Mouse (Mus musculus) naive thymus-derived CD4-positive, alpha-beta T cell, adult 2 months (primary cell): ENCODE measurements around the gene Tcte2.
"Not testable (repeated sequence)": the region's sequence is repeated elsewhere in the genome, so short reads cannot be mapped to it uniquely, and the experiment has no call there.

Experiments
- DNase-seq: peaks from one replicate; pipeline ENCODE4 v3.0.0-alpha.2; 2011; ENCODE audit warnings: low read depth

Gene Tcte2

GRCm38 (mm10) chr17:13761179-13761913, at the start of gene Tcte2:
Gene Tcte2, minus strand, starts transcription at chr17:13761825.
- DNase-seq = peak; percentile 17

DNA sequence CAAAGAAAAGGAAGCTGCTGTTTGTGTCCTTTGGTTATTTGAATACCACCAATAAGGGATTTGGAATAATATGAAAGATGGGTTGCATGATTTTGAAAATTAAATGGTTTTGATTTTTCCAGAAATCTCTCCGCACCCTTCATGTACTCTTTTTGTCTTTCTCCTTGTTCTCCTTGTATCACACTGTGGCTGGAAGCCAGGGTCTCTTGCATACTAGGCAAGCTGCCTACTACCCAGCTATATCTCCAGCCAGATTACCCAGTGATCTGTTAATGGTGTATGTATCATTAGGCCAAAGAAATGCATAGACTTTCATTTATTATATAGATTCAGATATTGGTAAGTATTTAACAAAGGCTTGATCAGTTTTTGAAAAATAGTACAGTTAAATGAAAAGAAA, 44.4 kb upstream of the Tcte2 start:
- DNase-seq = no peak

- DNase-seq = no peak
Measured at GRCm38 (mm10) chr17:13802836-13803408, 41.3 kb upstream of the Tcte2 start.

GRCm38 (mm10) chr17:13797691-13798090, 36.1 kb upstream of the Tcte2 start:
- no peak for DNase-seq

- DNase-seq = not testable (repeated sequence)
Measured at GRCm38 (mm10) chr17:13790033-13790432, 28.4 kb upstream of the Tcte2 start.

GRCm38 (mm10) chr17:13783469-13783868, 21.8 kb upstream of the Tcte2 start:
- DNase-seq = no peak

DNA sequence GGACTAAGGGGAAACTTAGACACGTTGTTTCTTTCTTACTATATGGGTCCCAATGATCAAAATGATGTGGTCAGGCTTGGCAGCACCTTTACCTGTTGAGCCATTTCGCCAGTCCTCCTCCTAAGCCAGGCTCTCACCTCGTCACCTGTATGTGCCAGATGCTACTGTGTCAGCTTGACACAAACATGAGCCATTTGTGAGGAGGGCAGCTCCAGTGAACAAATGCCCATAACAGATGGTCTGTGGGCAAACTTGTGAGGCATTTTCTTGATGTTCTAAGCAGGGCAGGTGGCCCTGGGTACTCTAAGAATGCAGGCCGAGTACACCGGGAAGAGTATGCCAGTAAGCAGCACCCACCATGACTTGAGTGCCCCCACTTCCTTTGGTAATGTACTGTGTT, 20.3 kb upstream of the Tcte2 start:
- no peak for DNase-seq

DNA sequence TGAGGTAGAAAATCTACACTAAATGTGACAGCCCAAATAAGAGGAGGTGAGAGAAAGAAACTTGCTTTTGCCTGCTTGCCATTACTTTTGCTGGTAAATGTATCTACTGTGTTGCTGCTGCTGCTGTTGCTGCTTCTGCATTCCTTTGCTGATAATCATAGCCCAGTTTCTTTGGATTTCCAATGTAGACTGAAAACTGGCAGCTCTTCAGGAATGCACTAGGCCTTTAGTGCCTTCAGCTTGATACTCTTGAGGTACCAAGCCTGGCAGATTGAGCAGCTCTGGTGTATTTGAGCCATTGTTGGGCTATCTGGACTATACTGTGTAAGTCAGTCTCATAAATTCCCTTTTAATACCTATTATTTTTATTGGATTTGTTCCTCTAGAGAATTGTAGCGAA, 17.2 kb upstream of the Tcte2 start:
- DNase-seq = no peak

GRCm38 (mm10) chr17:13777676-13778075, 16.1 kb upstream of the Tcte2 start:
- no peak for DNase-seq

DNA sequence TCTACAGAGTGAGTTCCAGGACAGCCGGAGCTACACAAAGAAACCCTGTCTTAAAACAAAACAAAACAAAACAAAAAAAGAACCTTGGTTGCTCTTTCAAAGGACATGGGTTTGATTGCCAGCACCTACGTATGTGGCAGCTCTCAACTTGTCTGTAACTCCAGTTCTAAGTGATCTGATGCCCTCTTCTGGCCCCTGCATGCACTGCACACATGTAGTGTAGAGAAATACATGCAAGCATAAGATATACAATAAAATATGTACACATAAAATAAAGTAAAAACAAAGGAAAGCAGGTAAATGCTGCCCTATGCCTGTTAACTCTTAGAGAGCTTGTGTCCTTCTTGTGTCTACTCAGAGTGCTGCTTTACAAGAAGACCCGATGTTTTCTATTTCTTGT, 7.6 kb upstream of the Tcte2 start:
- DNase-seq = no peak

DNA sequence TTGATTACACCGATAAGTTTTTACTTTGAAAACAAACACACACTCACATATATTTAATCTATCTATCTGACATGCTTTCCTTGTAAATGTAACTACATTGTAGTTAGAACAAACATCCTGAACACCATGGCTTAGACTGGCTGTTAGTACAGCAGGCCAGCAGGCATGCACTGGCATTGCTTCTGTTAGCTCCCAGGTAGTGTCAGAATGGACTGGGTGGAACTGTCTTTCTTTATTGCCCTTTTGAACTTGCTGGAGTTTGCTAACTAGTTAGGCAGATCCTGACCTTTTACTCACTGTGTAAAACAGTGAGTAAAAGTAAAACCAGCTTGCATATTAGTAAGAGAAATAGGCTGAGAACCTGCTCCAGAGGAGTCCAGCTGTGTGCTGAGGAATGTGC, 6.9 kb upstream of the Tcte2 start:
- no peak for DNase-seq

DNA sequence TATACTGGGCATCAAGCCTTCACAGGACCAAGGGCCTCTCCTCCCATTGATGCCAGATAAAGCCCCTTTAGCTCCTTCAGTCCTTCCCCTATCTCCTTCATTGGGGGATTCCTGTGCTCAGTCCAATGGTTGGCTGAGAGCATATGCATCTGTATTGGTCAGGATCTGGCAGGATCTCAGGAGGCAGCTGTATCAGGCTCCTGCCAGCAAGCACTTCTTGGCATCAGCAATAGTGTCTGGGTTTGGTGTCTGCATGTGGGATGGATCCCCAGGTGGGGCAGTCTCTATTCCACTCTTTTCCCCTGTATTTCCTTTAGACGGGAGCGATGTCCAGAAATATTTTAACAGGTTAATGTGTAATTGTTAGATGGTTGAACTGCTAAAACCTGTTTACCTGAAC, 3.3 kb upstream of the Tcte2 start:
- DNase-seq = not testable (repeated sequence)

DNA sequence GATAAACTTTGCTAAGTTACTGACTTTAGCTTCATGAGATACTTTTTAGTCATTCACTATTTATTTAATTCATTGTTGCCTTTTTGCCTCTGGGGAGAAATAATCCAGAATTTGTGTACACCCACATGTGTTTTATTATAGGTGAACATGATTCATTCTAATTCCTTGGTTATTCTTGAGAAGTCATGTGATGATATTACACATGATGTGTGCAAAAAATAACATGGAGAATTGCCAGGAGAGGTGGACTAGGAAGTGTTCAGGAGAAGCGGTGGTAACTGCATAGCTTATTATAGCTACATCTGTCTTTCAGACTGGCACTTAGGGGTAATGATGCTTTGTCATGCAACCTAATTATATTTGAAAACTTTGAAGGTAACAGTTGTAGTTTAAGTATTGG, 2.2 kb upstream of the Tcte2 start:
- no peak for DNase-seq

DNA sequence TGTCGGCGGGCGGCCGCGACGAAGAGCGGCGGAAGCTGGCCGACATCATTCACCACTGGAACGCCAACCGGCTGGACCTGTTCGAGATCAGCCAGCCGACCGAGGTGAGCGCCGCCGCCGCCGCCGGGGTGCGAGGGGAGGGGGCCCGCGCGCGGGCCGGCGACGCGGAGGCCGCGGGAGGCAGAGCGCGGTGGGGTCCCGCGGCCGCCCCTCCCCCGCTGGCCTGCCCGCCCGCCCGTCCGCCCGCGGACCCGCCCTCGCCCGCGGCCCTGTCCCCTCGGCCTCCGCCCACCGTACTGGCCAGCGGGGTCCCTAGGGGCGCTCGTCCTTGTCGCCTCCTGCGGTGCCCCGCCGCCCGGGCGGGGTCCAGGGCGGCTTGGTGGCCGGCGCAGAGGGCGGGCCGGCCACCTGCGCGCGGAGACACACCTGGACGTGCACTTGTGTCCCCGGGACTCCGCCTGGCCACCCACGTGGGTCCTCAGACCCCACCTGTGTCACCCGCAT, 898 bp downstream of the Tcte2 start:
- DNase-seq = no peak

DNA sequence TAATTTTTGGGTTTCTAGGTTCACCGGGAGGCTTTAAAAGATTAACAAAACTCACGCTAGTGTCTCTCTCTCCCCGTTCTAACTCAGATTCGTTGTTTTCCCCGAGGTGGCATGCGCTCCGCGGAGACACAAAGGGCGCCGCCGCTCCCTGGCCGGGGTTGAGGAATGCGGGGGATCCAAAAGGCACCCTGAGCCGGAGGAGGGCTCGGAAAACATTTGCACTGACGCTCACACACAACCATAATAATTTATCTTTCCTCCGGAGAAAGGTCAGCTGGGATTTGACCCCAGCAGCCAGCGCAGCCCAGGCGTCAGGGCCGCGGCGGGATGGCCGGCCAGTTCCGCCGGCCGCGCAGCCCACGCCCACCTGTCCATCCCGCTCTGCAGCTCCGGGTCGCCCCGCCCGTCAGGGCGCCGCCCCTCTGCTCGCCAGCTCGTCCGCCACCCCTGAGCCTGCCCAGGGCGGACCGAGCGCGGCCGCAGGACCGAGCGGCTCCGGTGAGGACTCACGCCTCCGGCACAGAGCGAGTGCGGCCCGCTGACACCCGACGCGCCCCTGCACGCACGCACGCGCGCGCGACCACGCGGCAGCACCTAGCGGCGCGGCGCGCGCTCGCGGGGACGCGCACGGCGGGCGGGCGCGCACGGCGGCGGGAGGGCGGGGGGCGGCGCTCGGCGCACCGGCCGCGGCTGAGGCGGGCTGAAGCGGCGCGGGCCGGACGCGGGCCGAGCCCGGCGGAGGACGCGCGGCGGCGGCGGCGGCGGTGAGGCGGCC, 1.6 kb downstream of the Tcte2 start, which contains the start of gene Afdn:
Gene Afdn, plus strand, starts transcription at position 687 of the 775 bp plus-strand sequence.
- DNase-seq = peak; percentile 35

GRCm38 (mm10) chr17:13759156-13759852, 2.3 kb downstream of the Tcte2 start:
- DNase-seq = no peak

DNA sequence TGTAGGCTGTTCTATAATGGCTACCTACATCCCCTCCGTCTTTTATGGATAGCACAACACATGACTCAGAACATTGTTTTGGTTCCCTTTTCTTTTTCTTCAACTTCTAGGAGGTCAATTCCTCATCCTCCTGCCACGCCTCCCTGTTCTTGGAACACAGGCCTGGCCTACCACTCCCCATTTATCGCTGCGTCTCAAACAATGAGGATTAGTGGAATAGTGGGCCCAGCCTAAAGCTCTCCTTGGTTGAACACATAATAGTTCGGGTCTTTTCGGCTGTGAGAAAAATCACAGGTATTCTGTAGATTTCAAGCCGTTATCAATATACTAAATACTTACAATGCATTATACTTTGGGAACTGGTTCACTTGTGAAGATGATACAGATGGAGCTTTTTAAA, 3.0 kb downstream of the Tcte2 start:
- DNase-seq = no peak

GRCm38 (mm10) chr17:13754940-13755339, 6.7 kb downstream of the Tcte2 start:
- DNase-seq = no peak

GRCm38 (mm10) chr17:13753918-13754317, 7.7 kb downstream of the Tcte2 start:
- DNase-seq = no peak

DNA sequence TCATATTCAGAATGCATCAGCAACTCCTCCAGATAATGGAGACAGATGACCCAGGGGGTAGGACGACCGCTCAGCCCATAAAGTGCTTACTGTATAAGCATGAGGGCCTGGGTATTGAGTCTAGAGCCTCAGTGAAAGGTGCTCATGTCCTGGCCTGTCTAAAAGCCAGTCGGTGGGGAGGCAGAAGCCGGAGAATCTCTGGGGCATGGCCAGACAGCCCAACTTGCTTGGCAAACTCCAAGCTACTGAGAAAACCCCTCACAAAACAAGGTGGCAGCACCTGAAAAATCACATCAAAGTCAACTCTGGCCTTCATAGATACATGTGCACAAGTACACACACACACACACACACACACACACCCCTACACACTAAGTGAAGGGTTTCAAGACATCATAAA, 12.6 kb downstream of the Tcte2 start:
- DNase-seq = no peak

DNA sequence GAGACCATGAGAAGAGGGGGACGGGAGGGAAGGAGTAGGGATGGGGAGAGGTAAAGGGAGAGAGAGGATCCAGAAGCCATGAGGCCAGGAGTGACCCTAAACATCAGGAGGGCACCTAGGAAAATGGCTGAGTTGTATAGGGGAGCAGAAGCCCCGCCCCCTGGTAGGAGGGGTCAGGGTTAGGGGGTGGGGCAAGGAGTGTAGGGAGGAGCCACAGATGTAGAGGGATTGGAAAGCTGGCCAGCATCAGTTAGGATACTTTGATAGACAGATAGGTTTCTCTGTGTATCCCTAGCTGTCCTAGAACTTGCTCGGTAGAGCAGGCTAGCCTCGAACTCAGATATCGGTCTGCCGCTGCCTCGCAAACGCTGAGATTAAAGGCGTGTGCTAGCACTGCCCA, 13.9 kb downstream of the Tcte2 start:
- DNase-seq = no peak

DNA sequence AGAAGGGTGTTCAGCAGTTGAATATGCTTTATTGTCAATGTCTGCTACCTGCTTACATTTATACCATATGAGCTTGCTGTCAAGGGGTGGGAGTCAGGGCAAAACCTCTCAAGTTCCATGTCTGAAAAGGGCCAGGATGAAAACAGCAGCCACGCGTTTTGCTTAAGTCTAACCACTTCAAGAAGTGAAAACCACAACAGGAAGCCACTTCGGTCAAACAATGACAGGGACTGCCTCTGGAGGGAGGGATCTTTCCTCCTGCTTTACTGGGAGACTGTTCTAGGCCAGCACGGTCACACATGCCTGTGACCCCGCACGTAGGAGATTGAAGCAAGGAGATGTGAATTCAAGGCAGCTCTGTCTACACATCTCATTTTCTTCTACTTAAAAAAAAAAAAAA, 15.3 kb downstream of the Tcte2 start:
- DNase-seq = peak; percentile 16
